Mouse (Mus musculus): Measurements from ENCODE around the gene Phyhipl. TPM values are rescaled to one million over a fixed set of nuclear protein-coding genes. Genes with fewer than 3 reads are reported as not detected.

The Phyhipl gene
- 1 to 10 TPM; 3.1 to 4.4 TPM for total RNA-seq (2021)
- long read RNA-seq, experiment 1, transcript Phyhipl-201 (5 exons, 2,877 nt): major isoform, 5 of 5 reads
- long read RNA-seq, experiment 1, partial matches to known transcripts: 0 of 5 reads
- long read RNA-seq, experiment 1, other reads (novel, unspliced or antisense): 0 of 5 reads
- long read RNA-seq, experiment 2, partial matches to known transcripts: 0 of 5 reads
- long read RNA-seq, experiment 2, other reads (novel, unspliced or antisense): 1 of 5 reads

GRCm38 (mm10) chr10:70655828-70656227, at the start of gene Phyhipl:
Phyhipl (minus strand) TSS chr10:70655965.
- no peak for DNase-seq

- no peak for DNase-seq
Observed at GRCm38 (mm10) chr10:70703211-70703610, 47.4 kb upstream of the Phyhipl start.

GRCm38 (mm10) chr10:70699581-70699980, 43.8 kb upstream of the Phyhipl start:
- DNase-seq: no peak

GRCm38 (mm10) chr10:70698014-70698413, 42.2 kb upstream of the Phyhipl start:
- DNase-seq: no peak

GRCm38 (mm10) chr10:70696748-70697585, 41.2 kb upstream of the Phyhipl start:
- peak; percentile 70 for DNase-seq

- no peak for DNase-seq
Observed at GRCm38 (mm10) chr10:70689346-70689745, 33.6 kb upstream of the Phyhipl start.

GRCm38 (mm10) chr10:70688881-70689280, 33.1 kb upstream of the Phyhipl start:
- no peak for DNase-seq

GRCm38 (mm10) chr10:70686941-70687703, 31.4 kb upstream of the Phyhipl start:
- no peak for DNase-seq

- DNase-seq: no peak
Observed at GRCm38 (mm10) chr10:70686505-70686904, 30.7 kb upstream of the Phyhipl start.

- no peak for DNase-seq
Observed at GRCm38 (mm10) chr10:70683508-70683907, 27.7 kb upstream of the Phyhipl start.

GRCm38 (mm10) chr10:70677946-70678345, 22.2 kb upstream of the Phyhipl start:
- DNase-seq: no peak

- no peak for DNase-seq
Observed at GRCm38 (mm10) chr10:70656272-70656671, 507 bp upstream of the Phyhipl start.

GRCm38 (mm10) chr10:70654655-70655054, 1.1 kb downstream of the Phyhipl start:
- no peak for DNase-seq

- no peak for DNase-seq
Observed at GRCm38 (mm10) chr10:70654139-70654538, 1.6 kb downstream of the Phyhipl start.

- DNase-seq: no peak
Observed at GRCm38 (mm10) chr10:70651769-70652648, 3.8 kb downstream of the Phyhipl start.

GRCm38 (mm10) chr10:70648831-70649230, 6.9 kb downstream of the Phyhipl start:
- peak; percentile 7 for DNase-seq

GRCm38 (mm10) chr10:70643131-70643530, 12.6 kb downstream of the Phyhipl start:
- no peak for DNase-seq

- no peak for DNase-seq
Observed at GRCm38 (mm10) chr10:70640896-70641596, 14.7 kb downstream of the Phyhipl start.

- no peak for DNase-seq
Observed at GRCm38 (mm10) chr10:70640075-70640737, 15.6 kb downstream of the Phyhipl start.

- no peak for DNase-seq
Observed at GRCm38 (mm10) chr10:70637640-70638328, 18.0 kb downstream of the Phyhipl start.

All from adrenal gland, postnatal 10 days (tissue).